Mouse (Mus musculus): ENCODE results near the gene Akap8.
A peak's percentile ranks its signal among the peaks of the same experiment; 100 is the strongest.

Akap8 gene

DNA sequence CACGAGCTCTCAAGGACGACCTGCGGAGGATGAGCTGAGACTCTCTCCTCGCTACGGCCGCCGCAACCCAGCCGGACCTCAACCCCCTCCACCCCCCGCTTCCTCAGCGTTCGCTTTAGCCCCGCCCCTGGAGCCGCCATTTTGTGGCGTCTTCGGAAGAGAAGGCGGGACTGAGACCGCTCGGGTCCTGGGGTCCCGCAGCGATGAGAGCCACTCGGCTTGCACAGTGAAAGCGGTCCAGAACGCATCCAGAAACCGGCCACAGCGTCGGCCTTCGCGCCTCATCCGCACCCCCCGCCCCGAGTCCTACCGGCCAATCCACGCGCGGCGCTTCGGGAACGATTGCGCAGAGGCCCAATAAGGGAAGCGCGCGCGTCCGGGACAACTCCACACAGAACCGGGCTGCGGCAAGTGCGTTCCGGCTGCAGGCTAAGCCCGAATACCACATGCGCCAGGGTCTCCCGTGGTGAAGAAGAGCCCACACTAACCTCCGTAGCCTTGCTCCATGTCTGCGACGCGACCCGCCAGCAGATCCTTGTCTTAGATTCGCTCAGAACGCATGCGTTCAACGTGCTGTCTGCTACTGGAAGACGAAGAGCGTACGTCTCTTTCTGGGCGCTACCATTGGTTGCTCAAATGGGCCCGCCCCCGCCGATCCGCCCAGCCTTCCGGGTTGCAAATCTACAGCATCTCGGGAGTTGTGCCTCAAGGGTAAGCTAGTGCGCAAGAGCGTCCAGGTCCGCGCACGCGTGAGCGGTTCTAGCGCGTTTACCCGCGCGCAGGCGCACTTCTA lies at the start of gene Akap8:
Gene Akap8, minus strand, starts transcription at position 642 of the 793 bp plus-strand sequence.
- peak; percentile 95 for DNase-seq

DNA sequence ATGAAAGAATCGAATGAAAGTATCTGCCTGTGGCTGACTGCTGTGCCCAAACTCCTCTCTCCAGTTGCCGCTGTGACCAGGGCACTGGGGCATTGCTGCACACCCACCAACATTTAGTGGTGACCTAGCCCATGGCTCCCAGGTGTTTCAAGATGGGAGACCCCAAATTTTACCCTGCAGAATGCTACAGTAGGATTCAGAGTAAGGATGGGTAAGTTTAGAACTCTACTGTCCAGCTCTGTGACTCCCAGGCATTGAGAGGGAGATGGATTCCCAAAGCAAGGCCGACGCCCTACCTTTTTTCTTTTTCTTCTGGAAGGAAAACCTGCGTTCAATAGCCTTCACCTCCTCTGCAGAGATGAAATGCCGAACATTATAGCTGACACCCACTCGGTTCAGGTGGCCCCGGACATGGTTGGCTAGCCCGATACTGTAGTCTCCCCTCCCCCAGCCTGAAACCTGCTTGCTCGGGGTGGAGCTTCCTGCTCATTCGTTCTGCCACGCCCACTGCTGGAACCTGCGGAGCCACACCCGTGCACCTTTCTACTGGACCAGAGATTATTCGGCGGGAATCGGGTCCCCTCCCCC lies 48.0 kb upstream of the Akap8 start:
- DNase-seq, result no peak

DNA sequence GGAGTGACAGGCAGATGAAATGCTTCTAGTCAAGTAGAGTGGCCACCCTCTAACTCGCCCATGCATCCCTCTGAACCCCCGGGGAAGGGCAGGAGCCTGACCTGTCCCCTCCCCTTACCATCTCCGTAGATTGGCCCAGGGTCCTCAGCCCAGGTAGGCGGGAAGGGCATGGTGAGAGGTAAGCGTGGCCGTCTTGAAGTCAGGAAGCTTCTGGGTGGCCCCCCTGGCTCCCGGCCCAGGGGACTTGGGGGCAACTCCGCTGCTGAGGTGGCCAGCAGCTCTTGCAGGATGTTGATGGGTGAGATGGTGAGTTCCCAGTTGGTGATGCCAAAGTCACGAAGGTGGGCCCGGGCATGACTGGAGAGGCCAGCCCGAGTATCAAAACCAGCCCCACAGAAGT lies 46.7 kb upstream of the Akap8 start:
- no peak for DNase-seq

DNA sequence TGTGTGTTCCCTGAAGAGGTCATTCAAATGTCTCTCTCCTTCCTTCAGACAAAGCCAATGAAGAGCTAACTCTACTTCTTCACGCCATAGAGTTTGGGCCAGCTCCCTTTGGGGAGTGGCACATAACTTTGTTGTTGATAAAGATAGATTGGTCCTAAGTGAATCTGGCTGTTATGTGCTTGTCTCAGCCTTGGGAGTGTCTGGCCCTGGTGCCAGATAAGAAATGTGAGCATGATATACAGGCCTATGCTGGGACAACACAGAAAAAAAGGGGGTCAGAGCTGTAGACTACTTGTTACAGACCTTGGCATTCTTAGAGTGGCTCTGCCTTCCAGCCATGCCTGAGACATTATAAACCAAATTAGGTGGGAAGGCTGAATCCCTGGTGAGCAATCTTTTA lies 44.3 kb upstream of the Akap8 start:
- no peak for DNase-seq

DNA sequence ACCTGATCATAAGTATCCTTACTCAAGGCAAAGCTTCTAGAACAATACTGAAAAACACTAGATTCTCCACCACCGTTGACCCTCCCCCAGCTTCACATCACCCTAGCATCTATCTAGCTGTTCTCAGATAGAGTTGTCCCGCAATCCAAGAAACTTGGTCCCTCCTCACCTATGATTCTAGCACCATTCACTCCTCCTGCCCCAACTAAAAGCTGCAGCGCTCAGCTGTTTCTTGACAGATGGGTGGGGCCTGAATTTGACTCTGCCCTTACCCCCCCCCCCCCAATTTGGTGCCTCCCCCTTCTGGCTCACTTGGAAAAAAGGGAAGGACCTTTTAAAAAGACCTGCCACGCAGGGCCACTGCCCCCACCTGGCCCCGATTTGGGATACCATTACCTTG lies 43.8 kb upstream of the Akap8 start:
- DNase-seq, result no peak

DNA sequence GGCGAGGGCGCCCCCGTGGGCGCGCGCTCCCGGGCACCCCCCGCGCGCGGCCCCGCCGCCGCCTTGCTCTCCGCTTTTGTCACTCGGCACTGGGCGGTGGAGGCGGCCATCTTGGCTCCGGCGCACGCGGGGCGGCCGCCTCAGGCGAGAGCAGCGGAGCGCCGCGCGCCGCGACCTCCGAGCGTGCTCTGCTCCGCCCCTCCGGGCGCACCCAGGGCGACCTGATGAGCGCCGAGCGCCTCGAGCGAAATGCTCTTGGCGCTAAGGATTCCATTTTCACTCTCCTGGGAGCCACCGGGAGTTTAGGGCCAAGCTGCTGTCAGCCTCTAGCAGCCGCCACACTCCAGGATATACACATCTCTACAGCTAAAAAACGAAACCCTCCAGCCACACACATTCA lies 43.3 kb upstream of the Akap8 start:
- peak; percentile 85 for DNase-seq

DNA sequence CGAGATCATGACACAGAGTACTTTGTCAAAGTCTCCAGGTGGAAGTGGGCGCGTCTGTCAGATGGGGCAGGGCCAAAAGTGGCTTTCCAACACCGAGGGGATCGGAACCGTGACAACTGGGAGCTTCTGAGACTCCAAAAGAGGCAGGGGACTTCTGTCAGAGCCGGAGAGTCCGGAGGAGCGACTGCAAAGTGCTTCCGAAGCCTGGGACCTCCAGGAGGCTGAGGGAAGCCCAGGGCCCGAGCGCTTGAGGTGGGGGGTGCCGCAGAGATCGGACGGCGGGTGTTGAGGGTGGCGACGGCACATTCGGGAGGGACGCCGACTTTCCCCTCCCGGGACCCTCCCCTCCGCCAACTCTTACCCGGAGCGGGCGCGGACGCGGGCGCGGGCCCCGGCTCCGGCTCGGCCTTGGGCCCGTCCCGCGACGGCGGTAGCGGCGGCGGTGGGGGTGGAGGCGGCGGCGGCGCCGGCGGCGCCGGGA lies 42.8 kb upstream of the Akap8 start:
- DNase-seq, result no peak

DNA sequence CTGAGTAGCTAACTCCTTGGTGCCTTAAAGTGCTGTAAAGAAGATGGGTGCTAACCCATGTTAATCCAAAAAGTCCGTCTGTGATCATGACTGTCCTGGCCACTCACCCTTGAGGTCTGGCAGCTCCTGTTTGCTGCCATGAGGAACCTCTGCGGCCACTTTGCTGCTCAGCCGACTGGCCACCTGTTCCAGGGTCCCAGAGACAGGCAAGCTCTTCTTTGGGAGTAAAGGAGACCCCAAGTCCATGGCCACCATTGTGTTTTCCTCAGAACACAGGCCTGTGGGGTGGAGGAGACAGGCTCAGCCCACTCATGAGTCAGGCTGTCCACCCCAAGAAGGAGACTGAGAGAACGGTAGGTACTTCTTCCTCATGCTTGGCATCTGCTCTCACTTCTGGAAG lies 41.6 kb upstream of the Akap8 start:
- no peak for DNase-seq

DNA sequence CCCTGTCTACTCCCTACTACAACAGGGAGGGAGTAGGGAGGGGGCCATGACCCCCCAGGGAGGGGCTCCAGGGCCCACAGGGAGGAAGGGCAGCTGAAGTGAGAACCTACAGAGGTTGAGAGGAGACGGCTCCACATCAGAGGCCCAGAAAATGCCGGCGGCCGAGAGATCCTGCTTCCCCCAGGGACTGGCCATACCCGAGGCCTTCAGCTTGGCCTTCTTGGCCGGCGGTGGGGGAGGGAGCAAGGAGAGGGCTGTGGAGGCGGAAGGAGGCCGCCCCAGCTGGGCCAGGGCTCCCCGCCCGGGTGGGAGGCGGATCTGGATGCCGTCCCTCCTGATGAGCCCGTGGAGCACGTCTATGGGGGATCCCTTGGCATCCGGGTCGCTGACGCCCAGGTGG lies 38.9 kb upstream of the Akap8 start:
- DNase-seq, result no peak

DNA sequence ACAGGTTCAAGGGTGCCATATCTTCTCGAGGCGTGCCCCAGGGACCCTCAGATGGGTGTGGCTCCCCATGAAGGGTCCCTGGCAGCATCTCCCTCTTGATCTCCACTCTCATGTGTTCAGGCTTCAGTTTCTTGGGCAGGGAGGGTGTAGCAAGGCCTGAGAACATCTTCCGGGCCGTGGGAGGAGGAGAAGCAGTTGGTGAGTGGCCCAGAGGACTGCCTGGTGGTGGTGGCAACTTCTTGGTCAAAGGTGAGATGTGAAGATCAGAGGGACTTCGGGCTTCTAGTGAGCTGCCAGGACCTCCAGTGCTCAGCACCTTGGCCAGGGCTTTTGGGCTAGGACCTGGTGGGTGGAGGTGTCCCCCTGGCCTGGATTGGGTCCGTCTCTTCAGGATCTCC lies 37.9 kb upstream of the Akap8 start:
- no peak for DNase-seq

DNA sequence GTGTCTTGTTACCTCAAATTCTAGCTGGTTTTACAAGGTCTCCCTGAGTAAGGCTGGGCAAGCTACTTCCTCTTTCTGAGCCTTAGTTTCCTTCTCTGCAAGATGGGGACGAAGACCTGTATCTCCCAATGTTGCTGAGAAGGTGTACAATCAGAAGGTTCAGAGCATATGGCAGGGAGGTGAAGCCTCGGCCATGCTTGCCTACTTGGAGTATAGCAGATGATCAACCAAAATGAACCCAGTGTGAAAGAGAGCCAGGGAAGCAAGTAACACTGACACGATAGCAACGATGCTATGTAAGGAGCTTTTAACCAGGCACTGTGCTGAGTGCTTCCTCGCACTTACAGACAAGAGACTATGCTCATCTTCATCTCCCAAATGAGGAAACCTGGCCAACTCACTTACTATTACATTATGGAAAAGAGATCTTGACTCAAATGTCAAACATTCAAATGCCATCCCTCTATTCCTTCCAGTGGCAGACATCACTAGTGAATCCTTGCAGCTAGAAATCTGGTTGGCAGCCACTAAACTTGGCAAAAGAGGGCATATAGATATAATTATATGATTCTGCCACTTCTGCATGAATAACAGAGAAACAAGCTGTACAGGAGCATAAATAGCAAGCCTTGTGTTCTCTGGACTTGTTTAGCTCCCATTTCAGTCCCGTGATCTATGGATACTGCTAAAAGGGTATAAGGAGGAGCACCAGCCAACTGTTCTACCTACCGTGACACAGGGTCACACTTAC lies 37.3 kb upstream of the Akap8 start:
- DNase-seq, result no peak

DNA sequence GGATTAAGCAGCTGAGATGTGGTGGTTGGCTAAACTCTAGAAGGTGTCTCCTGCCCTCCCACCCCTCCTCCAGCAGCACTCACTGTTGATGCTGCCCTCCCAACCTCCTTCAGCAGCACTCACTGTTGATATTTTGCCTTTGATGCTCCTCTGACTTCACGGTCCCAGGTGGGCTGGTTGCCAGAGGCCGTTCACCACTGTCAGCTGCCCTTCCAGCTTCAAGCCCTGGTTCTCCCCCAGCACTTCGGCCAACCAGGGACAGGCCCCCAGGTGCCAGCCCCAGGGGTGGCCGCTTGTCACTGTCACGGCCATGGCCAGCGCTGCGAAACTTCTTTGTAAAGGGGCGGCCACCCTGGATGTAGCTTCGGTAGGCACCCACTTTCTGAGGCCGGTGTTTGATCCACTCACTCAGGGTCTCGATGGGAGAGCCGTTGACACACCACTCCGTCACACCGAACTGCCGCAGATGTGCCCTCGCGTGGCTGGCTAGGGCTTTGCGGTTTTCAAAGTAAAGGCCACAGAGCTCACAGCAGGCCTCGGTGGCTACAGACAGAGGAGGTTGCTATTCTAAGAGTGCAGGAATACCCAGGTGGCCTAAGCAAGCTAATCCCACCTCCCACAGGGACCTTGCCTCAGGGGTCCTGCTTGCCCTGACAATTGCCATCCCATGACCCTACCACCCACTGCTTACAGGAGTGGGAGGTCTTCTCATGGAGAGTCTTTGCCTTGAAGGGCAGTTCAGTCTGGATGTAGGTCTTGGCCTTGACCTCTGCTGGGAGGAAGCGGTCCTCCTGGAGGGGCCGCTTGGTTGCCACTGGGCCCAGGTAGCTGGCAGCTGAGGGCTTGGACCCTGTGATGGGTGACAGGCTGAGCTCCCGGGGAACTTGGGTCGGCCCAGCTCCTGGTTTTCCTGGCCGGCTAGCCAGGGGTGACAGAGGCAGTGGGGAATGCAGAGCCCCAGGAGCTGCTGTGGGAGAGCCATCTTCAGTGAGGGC lies 36.0 kb upstream of the Akap8 start:
- DNase-seq, result no peak

DNA sequence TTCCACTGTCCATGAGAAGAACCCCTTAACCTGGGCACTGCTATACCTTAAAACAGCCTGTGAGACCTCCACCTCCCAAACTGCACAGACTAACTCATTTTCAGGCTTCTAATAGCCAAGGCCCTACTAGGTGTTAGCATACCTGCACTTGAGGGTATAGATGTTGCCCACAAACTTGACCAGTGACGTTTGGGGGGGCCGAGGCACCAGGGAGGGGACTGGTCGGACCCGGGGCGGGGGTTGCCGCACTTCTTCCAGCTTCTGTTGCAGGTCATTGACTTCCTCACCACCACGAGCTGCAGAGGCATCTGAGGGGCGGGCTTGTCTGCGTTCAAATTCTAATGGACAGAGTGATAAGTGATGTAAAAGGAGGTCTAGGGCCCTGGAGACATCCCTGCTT lies 35.2 kb upstream of the Akap8 start:
- DNase-seq, result no peak

DNA sequence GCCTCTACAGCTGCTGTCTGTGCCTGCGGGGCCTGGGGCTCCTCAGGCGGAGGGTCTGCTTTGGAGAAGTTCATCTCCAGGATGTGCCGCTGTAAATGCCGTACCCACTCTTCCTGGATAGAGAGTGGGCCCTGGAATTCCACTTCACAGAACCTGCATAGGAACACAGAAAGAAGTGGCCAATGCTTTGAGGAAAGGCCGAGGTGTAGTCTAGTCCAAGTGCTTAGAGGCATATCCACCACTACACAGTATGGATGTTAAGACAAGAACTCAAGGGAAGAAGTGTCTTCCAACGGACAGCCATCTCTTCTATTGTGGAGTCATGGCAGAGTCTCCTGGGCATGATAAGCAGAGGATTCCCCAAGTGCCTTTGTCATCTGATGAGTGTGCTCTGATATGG lies 34.0 kb upstream of the Akap8 start:
- no peak for DNase-seq

DNA sequence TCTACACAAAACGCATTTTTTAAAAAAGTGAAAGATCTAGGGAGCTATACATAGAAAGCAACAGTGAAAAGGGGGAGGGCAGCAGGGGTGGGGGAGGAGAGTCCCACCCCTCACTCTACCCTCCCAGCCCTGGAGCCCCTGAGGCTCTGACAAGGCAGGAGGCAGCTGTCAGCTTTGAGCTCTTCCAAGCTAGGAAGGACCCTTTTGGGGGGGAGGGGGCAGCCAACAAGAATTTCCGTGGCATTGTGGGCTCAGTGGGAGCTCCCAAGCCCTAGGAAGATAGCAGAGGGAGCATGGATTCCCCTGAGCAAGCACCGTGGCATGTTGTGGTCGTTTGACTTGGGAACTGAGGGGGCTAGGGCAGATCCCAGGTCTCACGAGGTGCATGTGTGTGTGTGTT lies 33.2 kb upstream of the Akap8 start:
- DNase-seq, result no peak

DNA sequence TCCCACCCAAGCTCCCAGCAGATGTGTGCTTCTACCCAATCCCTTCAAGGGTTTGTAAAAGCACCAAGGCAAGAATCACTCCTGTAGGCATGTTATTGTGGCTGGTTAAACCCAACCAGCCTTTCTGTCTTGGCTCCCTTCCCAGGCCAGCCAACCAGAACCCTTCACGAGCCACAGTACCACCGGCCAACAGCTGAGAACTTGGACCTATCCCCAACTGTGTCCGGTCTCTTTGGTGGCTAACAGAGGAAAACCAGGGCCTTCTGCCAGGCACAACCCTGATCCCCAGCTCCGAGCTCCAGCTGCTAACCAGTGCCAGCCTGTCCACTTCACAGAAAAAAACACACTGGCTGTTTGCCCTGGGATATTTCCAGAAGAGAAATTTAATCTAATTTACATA lies 32.7 kb upstream of the Akap8 start:
- DNase-seq, result peak; percentile 58

DNA sequence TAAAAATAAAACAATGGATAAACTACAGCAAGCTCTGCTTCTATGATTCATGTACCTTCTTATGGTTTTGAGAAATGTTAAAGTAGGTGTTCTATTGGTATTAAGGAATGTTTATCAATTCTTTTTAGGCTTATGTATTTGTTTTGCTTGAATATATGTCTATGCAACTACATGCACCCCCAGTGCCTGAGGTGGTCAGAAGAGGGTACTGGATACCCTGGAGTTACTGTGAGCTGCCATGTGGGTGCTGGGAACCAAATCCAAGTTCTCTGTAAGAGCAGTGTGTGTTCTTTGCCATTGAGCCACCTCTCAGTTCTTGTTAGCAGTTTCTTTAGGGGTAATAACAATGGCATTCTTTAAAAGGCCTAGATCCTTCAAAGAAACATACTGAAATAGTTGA lies 30.7 kb upstream of the Akap8 start:
- DNase-seq, result no peak

DNA sequence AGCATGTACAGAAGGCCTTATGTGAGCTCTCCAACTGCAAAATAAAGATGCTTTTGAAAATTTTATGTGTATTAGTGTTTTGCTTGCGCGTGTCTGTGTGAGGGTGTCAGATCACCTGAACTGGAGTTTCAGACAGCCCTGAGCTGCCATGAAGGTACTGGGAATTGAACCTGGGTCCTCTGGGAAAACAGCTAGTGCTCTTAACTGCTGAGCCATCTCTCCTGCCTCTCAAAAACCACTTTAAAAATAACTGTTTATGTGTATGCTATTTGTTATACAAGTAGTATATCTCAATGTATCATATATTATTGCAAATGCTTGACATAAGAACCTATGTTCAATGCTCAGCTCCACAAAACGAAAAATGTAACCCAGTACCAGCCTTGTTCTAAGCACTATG lies 30.2 kb upstream of the Akap8 start:
- DNase-seq, result no peak

DNA sequence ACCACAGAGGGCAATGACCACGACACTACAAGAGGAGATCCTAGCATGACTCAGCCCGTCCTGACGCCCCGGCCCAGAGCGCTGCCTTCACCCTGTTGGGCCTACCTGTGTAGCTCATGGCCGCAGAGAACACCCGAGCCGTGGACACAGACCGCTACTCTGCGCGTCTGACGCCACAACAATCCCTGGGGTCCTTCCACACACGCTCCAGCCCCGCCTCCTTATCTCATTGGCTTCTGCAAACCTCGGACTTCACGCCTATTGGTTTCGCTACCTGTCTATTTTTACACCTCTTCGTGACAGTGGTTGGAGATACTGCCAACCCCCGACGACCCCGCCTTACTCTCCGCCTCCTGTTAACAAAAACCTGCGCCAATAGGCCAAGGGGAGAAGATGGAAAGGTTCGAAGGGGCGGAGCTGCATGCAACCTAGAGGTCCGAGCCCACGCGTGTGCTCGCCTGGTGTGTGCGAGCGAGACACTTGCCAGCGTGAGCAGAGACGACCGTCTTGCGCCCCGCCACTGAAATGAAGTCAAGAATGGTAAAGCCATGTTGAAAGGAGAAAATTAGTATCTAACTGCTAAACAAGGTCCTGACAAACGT lies 29.4 kb upstream of the Akap8 start, which contains the start of gene Akap8l:
Gene Akap8l, minus strand, starts transcription at position 226 of the 602 bp plus-strand sequence.
- DNase-seq, result peak; percentile 87

DNA sequence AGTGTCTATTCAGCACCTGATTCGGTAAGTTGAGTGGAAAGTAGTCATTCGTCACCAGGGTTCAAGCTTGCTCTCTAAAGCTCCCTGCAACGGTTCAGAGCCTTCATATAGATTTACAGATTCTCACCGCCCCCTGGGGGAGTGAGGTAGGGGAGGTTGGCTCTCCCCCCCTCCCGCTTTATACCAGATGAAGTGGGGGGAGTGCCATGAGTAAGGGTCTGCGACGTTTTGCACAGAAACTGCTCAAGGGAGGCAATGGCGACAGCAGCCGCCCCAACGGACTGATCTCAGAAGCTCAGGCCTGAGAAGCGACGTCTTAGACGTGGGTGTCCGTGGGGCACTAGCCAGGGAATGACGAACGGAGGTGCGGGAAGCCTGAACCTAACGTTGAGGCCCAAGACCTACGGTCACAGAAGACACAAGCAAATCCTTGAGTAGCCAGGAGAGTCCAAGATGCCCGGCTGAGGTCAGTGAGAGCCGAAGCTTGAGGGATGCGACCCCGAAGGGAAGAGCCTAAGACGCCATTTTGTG lies 28.9 kb upstream of the Akap8 start:
- DNase-seq, result no peak

DNA sequence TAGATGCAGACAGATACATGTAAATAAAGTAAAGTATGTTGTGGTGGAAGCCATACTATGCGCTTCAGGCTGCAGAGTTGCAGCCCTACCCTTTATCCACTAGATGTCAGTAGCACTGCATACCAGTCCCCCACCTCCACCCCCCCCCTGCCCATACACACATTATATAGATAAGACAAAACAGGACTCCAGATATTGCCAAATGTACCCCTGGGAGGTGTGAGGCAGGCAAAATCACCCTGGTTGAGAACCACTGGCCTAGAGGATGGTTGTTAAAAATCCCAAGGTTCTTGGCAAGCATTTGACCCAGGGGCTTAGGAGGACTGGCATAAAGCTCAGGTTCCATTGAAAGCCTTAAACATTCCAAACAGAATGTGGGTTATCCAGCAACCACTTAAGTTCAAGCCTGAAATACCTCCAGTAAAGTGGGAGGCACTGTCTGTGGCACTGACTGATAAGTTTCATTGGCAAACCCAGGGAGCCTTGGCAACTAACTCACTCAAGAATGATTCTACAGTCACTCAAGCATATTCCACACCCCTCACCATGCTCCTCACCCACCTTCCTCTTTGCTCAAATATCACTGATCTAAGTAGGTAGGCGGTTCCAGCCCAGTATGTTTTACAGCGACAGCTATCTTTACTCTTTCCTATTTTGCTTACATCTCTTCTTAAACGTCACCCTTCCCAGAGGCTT lies 28.1 kb upstream of the Akap8 start:
- DNase-seq, result no peak

Measured in right cerebral cortex, postnatal 4 days (tissue).